Mouse (Mus musculus) C2C12 (cell line): Measurements from ENCODE around the gene Relb.

ENCODE experiments used
- CEBPB ChIP-seq: IDR thresholded peaks from one replicate; pipeline ENCODE4 v1.6.1; 2011; ENCODE audit warnings: low read depth, mild to moderate bottlenecking, control low read depth, moderate library complexity
- CTCF ChIP-seq: IDR thresholded peaks from one replicate; pipeline ENCODE4 v1.5.1; 2011; ENCODE audit not compliant: control insufficient read depth, insufficient read depth, insufficient read length
- FOSL1 ChIP-seq: IDR thresholded peaks from one replicate; pipeline ENCODE4 v1.8.0; 2011; ENCODE audit warnings: mild to moderate bottlenecking, low read length; ENCODE audit not compliant: poor library complexity, insufficient read depth, severe bottlenecking
- MAX ChIP-seq: IDR thresholded peaks from one replicate; pipeline ENCODE4 v1.6.1; 2011; ENCODE audit warnings: mild to moderate bottlenecking, control low read depth
- MYOD1 ChIP-seq: IDR thresholded peaks from one replicate; pipeline ENCODE4 v1.6.1; 2011; ENCODE audit warnings: low read depth; ENCODE audit not compliant: control insufficient read depth, insufficient read length
- MYOG ChIP-seq: IDR thresholded peaks from one replicate; pipeline ENCODE4 v1.6.1; 2011; ENCODE audit not compliant: control insufficient read depth, insufficient read length; ENCODE audit errors: extremely low read depth
- USF1 ChIP-seq: IDR thresholded peaks from one replicate; pipeline ENCODE4 v1.6.1; 2011; ENCODE audit warnings: low read depth, mild to moderate bottlenecking, control low read depth, moderate library complexity

DNA sequence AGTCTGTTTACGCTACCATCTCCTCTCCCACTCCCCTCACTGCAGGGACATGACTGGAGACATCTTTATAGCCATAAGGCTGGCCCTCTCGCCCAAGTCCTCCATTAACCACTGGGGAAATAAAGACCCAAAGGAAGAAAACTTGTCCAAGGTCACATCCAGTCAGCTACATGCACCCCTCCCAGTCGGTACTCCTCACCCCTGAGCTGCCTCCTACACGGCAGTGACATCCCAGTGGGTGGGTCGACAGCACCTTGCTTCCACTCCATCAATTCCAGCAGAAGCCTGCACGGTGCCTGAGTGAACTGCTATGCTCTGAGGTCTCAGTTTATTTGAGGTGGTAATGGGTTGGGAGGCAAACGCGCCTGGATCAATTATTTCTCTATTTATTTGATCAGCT, 34.7 kb upstream of the Relb start:
- TF ChIP-seq CTCF (no peak), USF1 (no peak), MYOG (no peak), MAX (no peak), MYOD1 (no peak), CEBPB (no peak), FOSL1 (no peak)
